Mouse (Mus musculus) thymus, postnatal 25 days (tissue): ENCODE results near the gene Notch2.
A peak's percentile ranks its signal among the peaks of the same experiment; 100 is the strongest.

Source experiments
- DNase-seq: peaks from one replicate; pipeline ENCODE4 v3.0.0; 2022

Notch2 gene

GRCm38 (mm10) chr3:98160330-98160729 is 147.0 kb downstream of the Notch2 start, which contains the start of gene Adam30:
Adam30 (plus strand) TSS chr3:98160630.
- no peak for DNase-seq

DNA sequence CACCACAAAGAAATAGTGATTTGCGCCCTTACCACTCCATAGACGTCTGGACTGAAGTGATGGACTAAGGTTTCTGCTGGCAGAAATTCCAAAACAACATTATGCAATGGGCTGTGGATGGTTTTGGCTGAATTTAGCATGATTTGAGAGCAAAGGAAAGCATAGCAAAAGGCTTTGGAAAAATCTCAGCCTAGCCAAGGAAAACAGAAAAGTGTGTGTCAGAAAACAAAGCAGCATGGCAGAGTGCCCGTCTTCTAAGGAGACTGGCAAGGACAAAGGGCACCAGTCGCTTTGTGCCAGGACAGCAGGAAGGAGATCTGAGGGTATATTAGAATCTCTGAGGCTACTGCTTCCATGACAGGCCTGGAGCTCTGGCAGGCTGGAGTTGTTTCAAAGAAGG is 165.0 kb downstream of the Notch2 start:
- no peak for DNase-seq

- DNase-seq, result peak; percentile 27
Measured at GRCm38 (mm10) chr3:98180805-98181204, 167.5 kb downstream of the Notch2 start.

- no peak for DNase-seq
Measured at GRCm38 (mm10) chr3:98185163-98185714, 171.9 kb downstream of the Notch2 start.

DNA sequence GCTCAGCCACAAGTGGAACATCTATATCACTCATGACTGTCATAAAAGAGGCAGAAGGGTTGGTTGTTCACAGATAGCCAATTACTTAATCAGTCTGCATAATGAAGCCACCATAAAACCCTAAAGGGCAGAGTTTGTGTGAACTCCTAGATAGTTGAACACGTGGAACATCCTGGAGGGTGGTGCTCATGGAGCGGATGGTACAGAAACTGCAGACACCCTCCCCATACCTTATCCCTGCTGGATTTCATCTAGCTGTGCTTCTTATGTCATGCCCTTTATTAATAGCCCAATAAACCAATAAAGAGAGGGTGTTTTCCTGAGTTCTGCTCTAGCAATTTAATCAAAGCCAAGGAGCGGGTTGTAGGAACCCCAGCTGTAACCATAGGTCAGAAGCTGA is 174.4 kb downstream of the Notch2 start:
- no peak for DNase-seq

DNA sequence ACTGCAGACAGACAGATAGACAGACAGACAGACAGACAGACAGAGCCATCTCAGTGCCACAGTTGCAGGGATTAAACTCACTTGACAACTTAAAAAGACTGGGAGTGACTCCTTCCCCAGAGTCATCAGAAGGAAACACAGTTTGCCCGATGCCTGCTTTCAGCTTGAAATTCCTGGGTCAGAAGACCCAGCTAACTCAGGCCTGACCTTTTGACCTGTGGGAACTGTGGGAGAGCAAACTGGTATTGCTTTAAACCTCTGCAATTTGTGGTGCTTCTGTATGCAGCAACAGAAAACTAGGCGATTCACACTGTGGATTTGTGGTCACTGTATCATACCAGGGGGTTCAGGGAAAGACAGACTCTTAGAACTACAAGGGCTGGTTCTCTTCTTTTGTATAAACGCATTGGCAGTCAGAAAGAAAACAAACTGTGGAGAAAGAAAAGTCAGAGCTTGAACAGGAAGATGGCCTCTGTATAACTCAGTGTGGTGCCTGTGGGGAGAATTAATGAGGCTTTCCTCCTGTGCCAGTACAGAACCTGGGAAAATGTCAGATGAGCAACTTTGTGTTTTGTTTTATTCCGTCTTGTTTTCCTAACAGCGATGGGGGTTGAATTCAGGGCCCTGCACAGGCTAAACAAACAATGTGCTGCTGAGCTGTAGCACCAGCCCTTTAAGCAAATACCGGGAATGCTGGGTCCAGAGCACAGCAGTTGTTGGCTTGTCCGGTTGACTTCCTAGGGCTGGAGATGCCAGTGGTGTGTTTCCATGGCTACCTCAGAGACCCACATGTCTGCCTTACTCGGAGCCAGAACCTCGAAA is 184.6 kb downstream of the Notch2 start:
- DNase-seq, result no peak

DNA sequence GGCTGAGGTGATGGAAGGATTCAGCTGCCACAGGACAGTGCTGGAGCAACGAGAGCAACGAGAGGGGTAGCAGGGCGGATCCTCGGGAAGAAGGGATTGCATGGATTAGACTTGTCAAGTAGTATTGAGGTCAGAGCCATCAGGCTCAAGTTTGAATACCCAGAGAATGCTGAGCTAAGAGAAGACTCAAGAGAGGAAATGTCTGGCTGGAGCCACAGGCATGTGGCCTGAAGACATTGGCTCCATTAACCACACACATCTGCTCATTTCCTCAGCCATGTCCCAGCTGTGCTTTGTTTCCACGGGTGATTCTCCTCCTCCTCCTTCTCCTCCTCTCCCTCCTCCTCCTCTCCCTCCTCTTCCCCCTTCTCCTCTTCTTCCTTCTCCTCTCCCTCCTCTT is 186.4 kb downstream of the Notch2 start:
- DNase-seq, result no peak
